Comparison of ENCODE assay signal across 9 mouse cellular contexts in the genomic region with DNA sequence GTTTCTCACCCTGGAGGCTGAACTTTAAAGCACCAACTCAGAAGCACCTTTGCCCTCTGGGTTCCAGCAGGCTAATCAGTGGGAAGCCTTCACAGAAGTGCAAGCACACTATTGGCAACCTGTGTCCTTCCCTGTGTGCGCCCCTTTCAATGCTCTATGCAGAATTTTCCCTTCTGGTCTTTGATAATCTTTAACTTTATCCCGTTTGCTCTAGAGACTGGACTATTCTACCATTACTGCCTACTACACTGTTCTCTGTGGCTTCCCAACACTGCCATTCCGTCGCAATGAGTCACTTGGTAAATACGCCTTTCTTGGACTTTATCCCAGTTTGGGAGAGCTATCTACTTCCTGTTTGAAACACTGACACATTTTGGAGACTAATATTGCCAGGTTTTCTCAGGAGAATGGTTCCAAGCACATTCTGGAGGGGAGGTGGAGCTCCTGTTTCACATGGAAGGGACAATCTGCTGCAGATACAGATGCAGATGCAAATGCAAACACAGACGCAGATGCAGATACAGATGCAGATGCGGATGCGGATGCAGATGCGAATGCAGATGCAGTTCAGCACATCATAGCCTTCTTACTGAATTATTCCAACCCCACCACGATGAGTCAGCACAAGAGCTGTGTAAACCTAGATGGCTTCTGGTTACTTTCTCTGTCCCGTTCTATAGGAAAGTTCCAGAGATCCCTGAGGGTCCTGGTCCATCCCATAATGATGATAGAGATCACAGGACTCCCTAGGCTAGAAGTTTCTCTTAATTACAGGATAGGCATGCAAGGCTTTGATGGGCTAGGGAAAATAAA. TPM values are rescaled to one million over a fixed set of nuclear protein-coding genes. Genes with fewer than 3 reads are reported as not detected.
A peak's percentile ranks its signal among the peaks of the same experiment; 100 is the strongest.
DNase-seq lines count a peak whose midpoint lies in the region; ATAC-seq lines count a peak whose summit lies in the region.
"Had no signal": no experiment of that assay in that cellular context is flagged by ENCODE, and none has a peak within 500 bp of the region (broad histone marks: within the 10 kb centered on the region; RNA-seq: fewer than 3 reads in every experiment).

No protein-coding gene starts in this region.

- peak overlapping the region; percentile 32; the same call in 1 of the 2 replicates for H3K4me2 ChIP-seq in intestine, embryonic 15.5 days (replicated peaks)
- H3K4me2 ChIP-seq: hindbrain, embryonic 15.5 days had no signal

- peak overlapping the region; percentile 79 for H3K27ac ChIP-seq in intestine, embryonic 15.5 days
- H3K27ac ChIP-seq: hindbrain, embryonic 15.5 days had no signal

- H3K4me3 ChIP-seq in intestine, embryonic 15.5 days (replicated peaks) = no peak overlapping the region
- H3K4me3 ChIP-seq: hindbrain, embryonic 15.5 days had no signal

- H3K36me3 ChIP-seq in intestine, embryonic 15.5 days = no peaks in the 10 kb centered on the region
- H3K36me3 ChIP-seq: hindbrain, embryonic 15.5 days had no signal

- peaks cover 20% of the 10 kb centered on the region for H3K4me1 ChIP-seq in intestine, embryonic 15.5 days (replicated peaks)
- H3K4me1 ChIP-seq: hindbrain, embryonic 15.5 days had no signal

- intact Hi-C loops in left cerebral cortex, postnatal 4 days (cut with DNase I) = no loop called here
- intact Hi-C loops in left cerebral cortex, postnatal 25 days (cut with DNase I) = no loop called here

- ATAC-seq in common myeloid progenitor, adult 5-6 weeks (replicated peaks; ENCODE audit: low read depth, poor library complexity, severe bottlenecking) = peak; percentile 82
- peak; percentile 96 for ATAC-seq in intestine, embryonic 15.5 days

- H3K9me3 ChIP-seq in intestine, embryonic 15.5 days = no peaks in the 10 kb centered on the region
- H3K9me3 ChIP-seq: hindbrain, embryonic 15.5 days had no signal

- DNase-seq in left cerebral cortex, adult 11 months (ENCODE audit: low spot score) = peak; percentile 22
- no peak for DNase-seq in left cerebral cortex, postnatal 4 days
- peak; percentile 38 to 76 for DNase-seq in left cerebral cortex, postnatal 25 days (ENCODE audit: low spot score in 2 of 2)
- DNase-seq in right cerebral cortex, postnatal 36 days (ENCODE audit: low spot score in 2 of 2) = peak; percentile 9 to 23
- no peak for DNase-seq in spleen, postnatal 4 days (ENCODE audit: low spot score in 2 of 2)
- DNase-seq in natural killer cell, adult 2 months (ENCODE audit: low spot score in 2 of 2) = no peak

- 49% methylated on average over 11 of the region's 11 CpGs for WGBS in intestine, embryonic 15.5 days

- no peaks in the 10 kb centered on the region for H3K27me3 ChIP-seq in intestine, embryonic 15.5 days (replicated peaks)
- H3K27me3 ChIP-seq: hindbrain, embryonic 15.5 days had no signal

- H3K9ac ChIP-seq in intestine, embryonic 15.5 days = no peak overlapping the region
- H3K9ac ChIP-seq: hindbrain, embryonic 15.5 days had no signal

RNA-seq across cellular contexts. Expression of a gene that starts 34.4 kb away (rescaled TPM):
- total RNA-seq in left cerebral cortex, postnatal 4 days (2021) = 10 to 100 TPM; 18.9 to 20.0 TPM
- total RNA-seq in common myeloid progenitor, adult 5-6 weeks (2017) = 20.9 and 25.1 TPM in 2 replicates
- polyA plus RNA-seq in intestine, embryonic 15.5 days (2015; fragmentation: Nextera tagmentation; extraction: Ambion mirVana) = 9.0 and 9.4 TPM in 2 replicates
- total RNA-seq in left cerebral cortex, postnatal 25 days (2021) = 10 to 100 TPM; 28.5 to 30.5 TPM

Comparison
In these comparisons a context has a peak if more than half of its experiments do, and no peak if none do; other contexts are left out.
1. DNase-seq: peak in left cerebral cortex, adult 11 months (single experiment), left cerebral cortex, postnatal 25 days (2 of 2) and right cerebral cortex, postnatal 36 days (2 of 2); none in left cerebral cortex, postnatal 4 days (single experiment), spleen, postnatal 4 days (0 of 2) and natural killer cell, adult 2 months (0 of 2).